Mouse (Mus musculus): ENCODE results near the gene Cpm.

DNA sequence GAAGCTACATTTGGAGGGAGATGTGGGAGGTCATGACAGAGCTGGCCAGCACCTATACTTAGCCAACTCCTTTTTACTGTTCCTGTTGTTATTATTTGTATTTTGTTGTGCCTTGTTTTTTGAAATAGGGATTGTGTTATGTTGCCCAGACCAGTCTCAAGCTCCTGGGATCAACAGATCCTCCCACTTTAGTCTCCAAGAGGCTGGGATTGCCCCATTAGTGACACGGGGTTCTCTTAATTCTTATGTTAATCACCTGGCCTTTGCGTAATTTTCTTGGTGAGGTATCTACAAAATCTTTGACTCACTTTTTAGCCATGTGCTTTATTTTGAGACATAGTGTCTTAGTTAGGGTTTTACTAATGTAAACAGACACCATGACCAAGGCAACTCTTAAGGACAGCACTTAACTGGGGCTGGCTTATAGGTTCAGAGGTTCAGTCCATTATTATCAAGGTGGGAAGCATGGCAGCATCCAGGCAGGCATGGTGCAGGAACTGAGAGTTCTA is 18.7 kb downstream of the Cpm start:
- TF ChIP-seq CTCF (IDR thresholded peaks at IDR 0.05; ENCODE audit: extremely low read depth, insufficient read depth, low read length) (no peak), POLR2A (IDR thresholded peaks at IDR 0.05; ENCODE audit: extremely low read depth, insufficient read depth, low read length) (no peak)
